In genomic region chr15:85653421-85654401, GRCm38 (mm10) we compare ENCODE assay signal across 8 mouse cellular contexts.
A peak's percentile ranks its signal among the peaks of the same experiment; 100 is the strongest.
DNase-seq lines count a peak whose midpoint lies in the region; ATAC-seq and TF ChIP-seq lines count a peak whose summit lies in the region.

No protein-coding gene starts in this region.

- H3K36me3 ChIP-seq in MEL (ENCODE audit: control insufficient read depth in 1 of 2, insufficient read depth in 2 of 2, low read length in 2 of 2), result peaks cover 0 to 18% of the 10 kb centered on the region in 2 experiments; a peak in 2 of 4 replicates

- no peaks in the 10 kb centered on the region for H3K27me3 ChIP-seq in MEL (ENCODE audit: control insufficient read depth in 1 of 2, insufficient read depth in 2 of 2, low read length in 2 of 2)

- peak; percentile 67 for ATAC-seq in cerebellum, adult (ENCODE audit: insufficient number of reproducible peaks, low FRiP score, low TSS enrichment)
- peak; percentile 71 for ATAC-seq in frontal cortex, adult (ENCODE audit: low TSS enrichment)
- ATAC-seq in hematopoietic stem cell, adult 5-6 weeks (replicated peaks in 1 of 2; ENCODE audit: insufficient read depth in 1 of 2, low FRiP score in 2 of 2, low TSS enrichment in 1 of 2, low read depth in 1 of 2, poor library complexity in 2 of 2, severe bottlenecking in 2 of 2), result peak; percentile 63 to 67

- TF ChIP-seq CTCF in MEL (IDR thresholded peaks at IDR 0.05 in 2 of 3, conservative IDR thresholded peaks at IDR 0.05 in 1 of 3; ENCODE audit: control insufficient read depth in 1 of 3, insufficient read depth in 1 of 3, low read depth in 2 of 3, low read length in 3 of 3, poor library complexity in 1 of 3, severe bottlenecking in 1 of 3), result no peak

- H3K4me3 ChIP-seq in MEL (ENCODE audit: control insufficient read depth in 1 of 2, insufficient read depth in 1 of 2, low read depth in 2 of 2, low read length in 2 of 2), result peak overlapping the region; percentile 70 to 83

- peak; percentile 50 to 57; a peak in 2 of 4 replicates for TF ChIP-seq POLR2A in MEL (IDR thresholded peaks at IDR 0.05; ENCODE audit: control insufficient read depth in 1 of 2, insufficient read depth in 1 of 2, low read depth in 1 of 2, low read length in 2 of 2, poor library complexity in 1 of 2)

- H3K9me3 ChIP-seq in MEL (replicated peaks; ENCODE audit: insufficient read depth, low read length), result no peaks in the 10 kb centered on the region

- H3K27ac ChIP-seq in MEL (ENCODE audit: control insufficient read depth, low read depth, low read length), result peak overlapping the region; percentile 72

- H3K79me2 ChIP-seq in MEL (ENCODE audit: control insufficient read depth, insufficient read depth, low read length, poor library complexity), result peaks cover 30% of the 10 kb centered on the region

- peak; percentile 90 for DNase-seq in MEL (ENCODE audit: low read depth, low spot score)
- DNase-seq in layer of hippocampus, postnatal 25 days (ENCODE audit: extremely low spot score in 1 of 2, low spot score in 1 of 2), result peak; percentile 74 to 81
- peak; percentile 84 for DNase-seq in lung, postnatal 25 days (ENCODE audit: low spot score)
- DNase-seq in skeletal muscle tissue, adult 2 months (ENCODE audit: low read depth, low spot score), result peak; percentile 92
- DNase-seq in adipocyte (ENCODE audit: low spot score), result no peak

- peaks cover 8 to 25% of the 10 kb centered on the region in 2 experiments for H3K4me1 ChIP-seq in MEL (ENCODE audit: control insufficient read depth in 1 of 2, insufficient read depth in 2 of 2, low read length in 2 of 2)

- H3K9ac ChIP-seq in MEL (ENCODE audit: control insufficient read depth, low read depth, low read length, poor library complexity, severe bottlenecking), result peak overlapping the region; percentile 85

- no peak for TF ChIP-seq RAD21 in MEL (IDR thresholded peaks at IDR 0.05; ENCODE audit: low read depth, low read length)

- peak in 1 of 2 experiments; percentile 5; a peak in 1 of 4 replicates for TF ChIP-seq EP300 in MEL (IDR thresholded peaks at IDR 0.05; ENCODE audit: low read depth in 1 of 2, low read length in 2 of 2)

TF ChIP-seq in MEL, 35 proteins besides CTCF, POLR2A, EP300 and RAD21:
- TF ChIP-seq MYC (IDR thresholded peaks at IDR 0.05; ENCODE audit: low read depth, low read length), result peak; percentile 15; the same call in 1 of the 2 replicates
- TF ChIP-seq CHD2 (IDR thresholded peaks at IDR 0.05; ENCODE audit: low read length), result no peak
- 0 out of 2 replicates have a peak, but pooled peaks have one; percentile 45 for TF ChIP-seq KAT2A (conservative IDR thresholded peaks at IDR 0.05; ENCODE audit: low read depth, low read length)
- peak; percentile 74 for TF ChIP-seq HCFC1 (IDR thresholded peaks at IDR 0.05; ENCODE audit: low read depth, low read length)
- TF ChIP-seq ETS1 (IDR thresholded peaks at IDR 0.05; ENCODE audit: low read depth, low read length), result 0 out of 2 replicates have a peak, but pooled peaks have one; percentile 21
- TF ChIP-seq MXI1 (IDR thresholded peaks at IDR 0.05; ENCODE audit: low read depth, low read length), result peak; percentile 61
- TF ChIP-seq TCF12 (IDR thresholded peaks at IDR 0.05; ENCODE audit: low read depth, low read length), result peak; percentile 6; the same call in 1 of the 2 replicates
- TF ChIP-seq MAZ (IDR thresholded peaks at IDR 0.05; ENCODE audit: low read depth, low read length), result peak; percentile 97
- TF ChIP-seq ZMIZ1 (IDR thresholded peaks at IDR 0.05; ENCODE audit: low read depth, low read length), result 0 out of 2 replicates have a peak, but pooled peaks have one; percentile 12
- TF ChIP-seq ZKSCAN1 (IDR thresholded peaks at IDR 0.05; ENCODE audit: low read depth, low read length), result peak; percentile 12; the same call in 1 of the 2 replicates
- peak; percentile 98 for TF ChIP-seq ZNF384 (IDR thresholded peaks at IDR 0.05; ENCODE audit: low read depth, low read length)
- 0 out of 2 replicates have a peak, but pooled peaks have one; percentile 64 for TF ChIP-seq UBTF (IDR thresholded peaks at IDR 0.05; ENCODE audit: borderline replicate concordance, insufficient read depth, low read depth, low read length)
- no peak for TF ChIP-seq POLR2AphosphoS2 (IDR thresholded peaks at IDR 0.05; ENCODE audit: low read length)
- no peak for TF ChIP-seq POLR2AphosphoS5 (IDR thresholded peaks at IDR 0.05; ENCODE audit: borderline replicate concordance, low read depth, low read length)
- TF ChIP-seq CHD1 (IDR thresholded peaks at IDR 0.05; ENCODE audit: low read depth, low read length), result no peak
- TF ChIP-seq NELFE (IDR thresholded peaks at IDR 0.05; ENCODE audit: low read depth, low read length), result no peak; the same call in 1 of the 2 replicates
- TF ChIP-seq ELF1 (IDR thresholded peaks at IDR 0.05; ENCODE audit: low read depth, low read length), result no peak
- TF ChIP-seq RCOR1 (IDR thresholded peaks at IDR 0.05; ENCODE audit: low read depth, low read length), result no peak; the same call in 1 of the 2 replicates
TF ChIP-seq in MEL: peak in this region for 11.
